Mouse (Mus musculus): Measurements from ENCODE around the gene Kazn. TPM values are rescaled to one million over a fixed set of nuclear protein-coding genes. Genes with fewer than 3 reads are reported as not detected.

The Kazn gene
- total RNA-seq, 2 experiments from 2014 or later, result 41.1 to 42.9 TPM

DNA sequence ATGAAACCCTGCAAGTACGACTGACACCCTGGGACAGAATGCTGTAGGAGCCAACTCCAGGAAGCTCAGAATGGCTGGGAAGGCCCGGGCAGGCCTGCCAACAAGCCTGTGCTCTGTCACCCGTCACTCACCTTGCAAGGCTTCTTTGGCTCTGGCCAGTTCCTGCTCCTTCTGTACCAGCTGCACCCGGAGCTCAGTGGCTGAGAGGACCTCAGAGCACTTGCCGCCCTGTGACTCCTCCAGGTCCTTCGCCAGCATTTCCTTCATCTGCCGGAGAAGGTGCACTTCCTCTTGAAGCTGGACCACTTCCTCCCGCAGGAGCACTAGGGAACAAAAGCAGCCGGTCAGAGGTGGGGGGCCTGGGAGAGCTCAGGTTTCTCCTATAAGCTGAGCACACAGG, 29.3 kb downstream of the Kazn start:
- Histone ChIP-seq H3K27ac (no peak overlapping the region), H3K4me3 (no peak overlapping the region)
- TF ChIP-seq CTCF (conservative IDR thresholded peaks at IDR 0.05), result no peak
- DNase-seq (ENCODE audit: low spot score in 2 of 2), result no peak

DNA sequence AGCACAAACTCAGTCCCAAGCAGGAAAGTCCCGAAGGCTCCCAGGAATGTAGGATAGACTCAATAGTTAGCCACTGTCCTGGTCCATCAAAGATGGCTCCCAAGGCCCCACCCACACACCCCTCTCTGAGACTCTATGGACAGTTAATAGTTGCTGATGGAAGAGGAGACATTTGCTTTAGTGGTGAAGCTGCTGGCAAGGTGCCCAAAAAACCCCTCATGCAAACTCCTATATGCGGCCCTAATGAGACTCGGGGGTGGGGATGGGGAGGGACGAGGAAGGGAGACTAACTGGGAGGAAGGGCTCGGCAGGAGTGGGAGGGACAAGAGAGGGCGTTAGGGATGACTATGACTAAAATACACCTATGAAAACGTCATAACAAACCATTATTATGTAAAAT, 29.7 kb downstream of the Kazn start:
- no peak overlapping the region for H3K4me3 ChIP-seq
- DNase-seq (ENCODE audit: low spot score in 2 of 2), result no peak
- no peak overlapping the region for H3K27ac ChIP-seq
- no peak for TF ChIP-seq CTCF (conservative IDR thresholded peaks at IDR 0.05)

DNA sequence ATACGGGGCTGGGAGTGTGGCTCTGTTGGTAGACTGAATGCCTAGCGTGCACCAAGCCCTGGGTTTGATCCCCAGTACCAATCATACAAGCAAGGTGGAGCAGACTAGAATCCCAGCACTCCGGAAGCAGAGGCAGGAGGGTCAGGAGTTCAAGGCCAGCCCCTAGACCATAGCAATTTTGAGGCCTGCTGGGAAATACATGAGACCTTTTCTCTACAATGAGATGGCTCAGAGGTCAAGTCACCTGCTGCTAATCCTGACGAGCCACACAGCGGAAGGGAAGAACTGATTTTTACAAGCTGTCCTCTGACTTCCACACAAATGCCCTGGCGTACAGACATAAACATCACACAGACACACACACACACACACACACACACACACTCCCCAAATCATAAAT, 33.5 kb downstream of the Kazn start:
- H3K27ac ChIP-seq, result no peak overlapping the region
- TF ChIP-seq CTCF (conservative IDR thresholded peaks at IDR 0.05), result no peak
- no peak overlapping the region for H3K4me3 ChIP-seq
- no peak for DNase-seq (ENCODE audit: low spot score in 2 of 2)

DNA sequence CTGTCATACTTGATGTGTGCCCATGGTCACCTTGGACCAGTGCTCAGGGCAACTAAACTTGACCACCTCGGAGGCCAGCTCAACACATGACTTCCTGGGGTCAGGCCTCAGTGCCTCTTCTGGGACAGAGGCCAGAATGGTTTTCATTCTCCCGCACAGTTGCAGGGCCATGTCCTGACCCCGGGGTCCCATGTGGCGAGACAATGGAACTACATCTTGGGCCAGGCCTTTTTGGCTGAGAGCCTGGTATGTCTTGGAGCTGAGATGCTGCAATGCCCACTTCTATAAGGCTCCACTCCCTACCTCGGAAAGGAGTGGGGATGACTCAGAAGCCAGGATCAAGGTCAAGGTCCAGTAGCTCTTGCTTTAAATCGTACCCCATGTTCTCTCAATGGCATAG, 42.6 kb downstream of the Kazn start:
- TF ChIP-seq CTCF (conservative IDR thresholded peaks at IDR 0.05), result peak; percentile 57
- H3K27ac ChIP-seq, result no peak overlapping the region

DNA sequence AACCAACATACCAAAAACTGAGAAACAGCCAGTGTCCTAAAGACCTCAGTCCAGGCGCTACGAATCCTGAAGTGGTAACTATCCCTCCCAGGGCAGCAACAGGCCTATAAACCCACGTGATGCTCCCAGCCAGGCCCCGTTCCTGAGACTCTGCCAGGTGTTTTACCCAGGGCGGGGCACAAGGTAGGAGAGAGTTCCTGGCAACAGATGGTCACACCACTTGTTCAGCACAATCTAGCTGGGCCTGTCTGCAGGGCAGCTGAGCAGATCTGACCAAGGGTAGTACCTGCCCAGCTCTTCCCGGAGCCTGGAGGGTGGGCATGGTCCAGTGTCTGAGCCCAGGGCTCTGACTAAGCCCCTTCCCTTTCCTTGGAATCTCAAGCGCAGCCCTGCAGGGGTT, 45.4 kb downstream of the Kazn start:
- TF ChIP-seq CTCF (conservative IDR thresholded peaks at IDR 0.05), result no peak
- Histone ChIP-seq H3K27ac (peak overlapping the region; percentile 43; the same call in 1 of the 2 replicates), H3K4me3 (no peak overlapping the region)
- no peak for DNase-seq (ENCODE audit: low spot score in 2 of 2)

More for the DNA sequence above, 42.6 kb downstream of the Kazn start:
- no peak overlapping the region for H3K4me3 ChIP-seq
- DNase-seq (ENCODE audit: low spot score in 2 of 2), result no peak

DNA sequence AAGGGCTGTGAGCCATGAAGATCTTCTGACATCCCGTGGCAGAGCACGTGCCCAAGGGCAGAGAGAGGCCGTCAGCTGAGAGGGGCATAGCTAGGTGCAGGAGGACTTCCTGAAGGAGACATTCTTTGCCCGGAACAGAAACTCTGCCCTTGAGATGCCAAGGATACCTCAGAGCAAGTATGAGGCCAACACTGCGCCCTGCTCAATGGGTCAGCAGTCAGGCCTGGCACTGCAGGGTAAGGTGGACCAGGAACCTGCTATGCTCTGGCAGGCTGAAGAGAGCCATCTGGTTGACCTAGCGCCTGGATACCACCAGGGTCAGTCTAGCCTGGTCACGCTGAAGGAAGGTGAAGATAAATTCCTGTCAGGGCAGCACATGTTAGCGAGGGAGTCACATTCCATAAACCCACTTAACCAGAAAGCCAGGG, 46.0 kb downstream of the Kazn start:
- TF ChIP-seq CTCF (conservative IDR thresholded peaks at IDR 0.05), result no peak
- peak overlapping the region; percentile 82; the same call in 1 of the 2 replicates for H3K27ac ChIP-seq

DNA sequence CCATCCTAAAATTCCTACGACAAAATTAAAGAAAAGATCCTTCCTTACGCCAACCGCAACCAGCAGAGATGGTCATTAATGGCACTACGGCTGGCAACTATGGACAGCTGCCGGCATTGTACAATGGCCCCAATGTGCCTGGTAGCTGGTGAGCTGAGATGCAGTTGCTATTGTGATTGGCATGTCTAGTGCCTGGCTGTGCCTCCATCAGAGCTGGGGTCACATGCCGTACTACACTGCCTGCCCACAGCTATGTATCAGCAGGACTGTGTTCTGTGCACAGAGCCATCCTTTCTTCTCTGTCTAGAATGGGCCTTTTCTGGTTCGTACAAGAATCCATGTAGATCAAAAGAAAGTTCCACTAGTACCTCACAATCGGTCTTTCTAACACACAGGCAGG, 49.2 kb downstream of the Kazn start:
- Histone ChIP-seq H3K27ac (peak overlapping the region; percentile 84), H3K4me3 (no peak overlapping the region)
- peak in 1 of 2 experiments; percentile 50 for DNase-seq (ENCODE audit: low spot score in 2 of 2)
- TF ChIP-seq CTCF (conservative IDR thresholded peaks at IDR 0.05), result no peak

More for the DNA sequence above, 46.0 kb downstream of the Kazn start:
- DNase-seq (ENCODE audit: low spot score in 2 of 2), result no peak
- H3K4me3 ChIP-seq, result no peak overlapping the region

DNA sequence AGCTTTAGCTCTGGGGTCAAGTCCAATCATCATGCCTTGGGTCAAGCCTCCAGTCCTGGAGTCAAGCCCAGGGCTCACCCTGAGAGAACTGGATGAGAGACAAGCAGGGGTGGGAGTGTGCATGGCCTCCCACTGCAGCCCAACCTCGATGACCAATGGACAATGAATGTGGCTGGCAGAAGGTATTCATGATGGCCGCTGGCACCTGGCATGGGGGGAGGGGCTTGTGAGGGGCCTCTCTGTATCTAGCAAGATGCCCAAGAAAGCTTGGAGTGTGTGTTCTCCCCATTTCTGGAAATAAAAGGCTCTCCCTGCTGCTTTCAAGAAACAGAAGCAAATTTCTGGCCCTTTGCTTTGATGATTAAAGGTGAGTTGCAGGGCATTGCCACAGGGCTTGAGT, 50.7 kb downstream of the Kazn start:
- H3K27ac ChIP-seq, result peak overlapping the region; percentile 84

DNA sequence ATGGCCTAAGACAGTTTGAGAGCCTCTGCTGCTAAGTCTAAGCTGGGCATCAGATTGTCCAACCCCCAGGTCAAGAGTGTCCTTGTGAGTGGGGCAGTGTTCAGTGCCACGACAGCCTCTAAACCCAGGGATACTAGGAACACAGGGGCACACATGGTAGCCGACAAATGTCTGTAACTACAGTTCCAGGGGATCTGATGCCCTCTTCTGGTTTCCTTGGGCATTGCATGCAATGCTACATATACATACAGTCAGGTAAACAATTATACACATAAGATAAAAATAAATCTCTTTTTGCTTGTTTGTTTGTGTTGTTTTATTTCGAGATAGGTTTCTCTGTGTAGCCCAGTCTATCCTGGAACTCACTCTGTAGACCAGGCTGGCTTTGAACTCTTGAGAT, 53.0 kb downstream of the Kazn start:
- TF ChIP-seq CTCF (conservative IDR thresholded peaks at IDR 0.05), result peak; percentile 64
- H3K27ac ChIP-seq, result 0 out of 2 replicates have a peak overlapping the region, but pooled peaks have one; percentile 23

More for the DNA sequence above, 50.7 kb downstream of the Kazn start:
- TF ChIP-seq CTCF (conservative IDR thresholded peaks at IDR 0.05), result no peak
- no peak for DNase-seq (ENCODE audit: low spot score in 2 of 2)
- H3K4me3 ChIP-seq, result no peak overlapping the region

DNA sequence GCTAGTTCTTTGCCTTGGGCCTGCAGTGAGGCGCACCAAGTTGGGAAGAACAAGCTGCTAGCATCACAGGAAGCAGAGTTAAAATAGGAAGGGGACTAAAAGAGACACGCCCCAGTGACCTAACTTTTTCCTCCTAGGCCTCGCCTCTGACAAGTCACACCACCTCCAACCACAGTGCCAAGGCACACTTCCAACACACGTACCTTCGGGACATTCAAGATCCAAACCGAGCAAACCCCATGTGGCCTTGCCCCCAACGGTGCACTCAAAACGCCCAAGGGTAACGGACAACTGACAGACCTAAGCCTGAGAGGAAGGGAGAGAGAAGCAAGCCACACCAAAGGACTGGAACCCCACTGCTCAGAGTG, 53.7 kb downstream of the Kazn start:
- no peak for TF ChIP-seq CTCF (conservative IDR thresholded peaks at IDR 0.05)
- no peak overlapping the region for H3K4me3 ChIP-seq
- no peak for DNase-seq (ENCODE audit: low spot score in 2 of 2)
- 0 out of 2 replicates have a peak overlapping the region, but pooled peaks have one; percentile 23 for H3K27ac ChIP-seq

More for the DNA sequence above, 53.0 kb downstream of the Kazn start:
- H3K4me3 ChIP-seq, result no peak overlapping the region
- no peak for DNase-seq (ENCODE audit: low spot score in 2 of 2)

DNA sequence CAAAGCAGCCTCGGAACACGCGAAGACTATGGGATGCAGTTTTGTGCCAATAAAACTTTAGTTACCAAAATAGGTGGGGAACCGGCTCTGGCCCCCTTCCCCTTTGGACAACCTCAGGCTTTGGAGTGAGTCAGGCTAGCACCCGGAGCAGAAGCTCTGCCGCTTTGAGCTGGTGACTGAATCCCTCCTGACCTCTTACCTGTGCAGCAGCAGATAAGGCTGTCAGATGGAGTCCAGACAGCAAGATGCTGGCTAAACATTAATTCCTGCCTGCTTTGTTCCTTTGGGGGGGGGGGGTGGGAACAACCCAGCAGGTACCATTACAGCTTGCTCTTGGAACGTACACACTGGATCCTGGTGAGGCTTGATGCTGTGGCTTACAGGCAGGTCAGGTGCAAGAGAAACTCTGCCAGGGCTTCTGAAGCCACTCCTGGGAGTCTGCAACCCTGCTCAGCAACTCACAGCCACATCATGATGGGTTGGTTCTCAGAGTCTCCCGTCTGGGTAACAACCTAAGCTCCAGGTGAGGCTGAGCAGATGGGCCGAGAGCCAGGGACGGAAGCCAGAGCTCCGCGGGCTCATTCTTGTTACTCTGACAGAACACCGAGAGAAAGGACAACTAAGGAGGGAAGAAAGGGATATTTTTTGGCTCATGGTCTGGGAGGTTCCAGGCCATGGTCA, 54.2 kb downstream of the Kazn start:
- DNase-seq (ENCODE audit: low spot score in 2 of 2), result no peak
- H3K27ac ChIP-seq, result no peak overlapping the region
- H3K4me3 ChIP-seq, result no peak overlapping the region
- TF ChIP-seq CTCF (conservative IDR thresholded peaks at IDR 0.05), result no peak

DNA sequence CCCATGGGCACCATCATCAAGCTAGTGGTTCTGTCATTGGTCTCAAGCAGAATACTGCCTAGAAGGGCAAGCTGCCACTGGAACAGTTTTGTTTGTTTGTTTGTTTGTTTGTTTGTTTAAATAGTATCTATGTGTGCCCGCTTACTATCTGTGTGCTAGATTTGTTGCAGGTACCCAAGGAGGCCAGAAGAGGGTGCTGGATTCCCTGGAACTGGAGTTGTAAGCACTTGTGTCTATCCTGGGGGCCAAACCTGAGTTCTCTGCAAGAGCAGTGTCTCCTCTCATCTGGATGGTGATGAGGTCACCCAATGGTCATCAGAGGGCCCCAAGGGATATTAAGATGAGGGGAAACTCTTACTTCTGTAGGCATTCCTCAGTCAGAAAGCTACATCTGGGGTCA, 55.6 kb downstream of the Kazn start:
- TF ChIP-seq CTCF (conservative IDR thresholded peaks at IDR 0.05), result peak; percentile 51
- no peak overlapping the region for H3K27ac ChIP-seq
- no peak for DNase-seq (ENCODE audit: low spot score in 2 of 2)
- no peak overlapping the region for H3K4me3 ChIP-seq

DNA sequence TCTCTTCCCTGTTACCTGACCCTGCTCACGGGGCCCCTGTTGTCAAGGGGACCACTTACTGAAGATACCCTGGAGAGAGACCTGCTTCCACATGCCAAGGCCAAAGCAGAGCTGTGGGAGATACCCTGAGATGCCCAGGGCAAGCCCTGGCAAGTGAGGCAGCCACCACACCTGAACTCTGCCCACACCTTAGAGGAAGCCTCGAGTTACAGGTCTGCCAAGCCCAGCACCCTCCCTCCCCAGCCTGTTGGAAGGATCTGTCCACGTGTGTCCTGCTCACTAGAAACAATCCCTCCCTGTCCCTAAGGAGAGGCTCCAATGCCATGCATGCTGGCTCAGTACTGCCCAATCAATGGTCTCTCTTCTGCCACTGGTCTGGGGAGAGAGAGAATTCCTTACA, 56.2 kb downstream of the Kazn start:
- no peak for TF ChIP-seq CTCF (conservative IDR thresholded peaks at IDR 0.05)
- DNase-seq (ENCODE audit: low spot score in 2 of 2), result no peak
- no peak overlapping the region for H3K4me3 ChIP-seq
- no peak overlapping the region for H3K27ac ChIP-seq

DNA sequence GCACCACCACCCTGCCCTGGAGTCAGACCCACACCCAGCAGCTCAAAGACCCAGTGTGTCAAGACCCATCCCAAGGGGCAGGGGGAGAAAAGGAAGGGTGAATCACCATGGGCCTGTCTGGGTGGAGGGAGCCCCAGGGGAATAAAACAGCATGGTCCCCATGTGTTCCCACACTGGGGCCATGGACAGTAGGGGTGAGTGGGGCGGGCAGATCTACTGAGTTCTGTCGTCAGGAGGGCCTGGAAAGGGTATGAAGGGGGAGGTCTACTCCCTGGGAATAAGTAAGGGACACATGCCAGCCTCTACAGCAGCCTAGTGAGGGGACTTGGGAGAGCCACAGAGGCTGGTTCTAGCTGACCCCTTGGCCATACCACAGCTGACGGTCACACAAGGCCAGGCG, 57.6 kb downstream of the Kazn start:
- H3K4me3 ChIP-seq, result no peak overlapping the region
- H3K27ac ChIP-seq, result no peak overlapping the region
- DNase-seq (ENCODE audit: low spot score in 2 of 2), result no peak
- no peak for TF ChIP-seq CTCF (conservative IDR thresholded peaks at IDR 0.05)

Measured in layer of hippocampus, adult 2 months (tissue).